Mouse (Mus musculus) inflammation-experienced regulatory T-cells (primary cell): Measurements from ENCODE around the gene Ccdc7b. TPM values are rescaled to one million over a fixed set of nuclear protein-coding genes. Genes with fewer than 3 reads are reported as not detected.

ENCODE experiments used
- polyA plus RNA-seq, 2 experiments: library from polyadenylated mRNA; unstranded; fragments of 100-300 nt; shearing (Covaris generic); gene quantifications; one replicate each; pipeline ENCODE4 v1.2.1; 2017

Gene Ccdc7b
- under 1 TPM in 1 of 2 experiments, not detected in 1; 0.61 TPM for polyA plus RNA-seq

GRCm38 (mm10) chr8:129066834-129067233 lies at the start of gene Ccdc7b:
Ccdc7b (plus strand) TSS chr8:129067134.

GRCm38 (mm10) chr8:129065417-129065816 lies 1.5 kb upstream of the Ccdc7b start, which contains the start of gene Ccdc7a:
Ccdc7a (minus strand) TSS chr8:129065517.

DNA sequence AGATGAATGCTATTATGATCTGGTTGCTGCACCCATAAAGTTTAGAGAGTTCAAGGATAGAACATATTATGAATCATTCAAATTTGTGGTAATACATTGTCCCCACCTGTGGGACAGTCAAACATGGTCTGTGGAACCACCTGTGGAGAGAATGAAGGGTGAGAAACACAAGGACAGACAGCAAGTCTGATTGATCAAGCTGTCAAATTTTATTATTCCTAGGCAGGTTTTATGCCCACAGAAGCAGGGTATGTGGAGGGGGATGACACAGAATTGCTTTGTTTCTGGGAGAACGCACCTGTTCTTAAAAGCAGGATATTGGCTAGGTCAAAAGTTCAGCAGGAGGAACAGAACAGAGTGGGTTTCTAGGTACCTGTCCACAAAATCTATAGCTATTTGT lies 64.6 kb downstream of the Ccdc7b start, which contains the start of gene Gm10999:
Gene Gm10999, minus strand, starts transcription at position 101 of the 400 bp plus-strand sequence.

Other genes starting within 250 kb of the Ccdc7b start
- gene Ccdc7a, start 1.6 kb upstream of the Ccdc7b start, polyA plus RNA-seq = under 1 TPM in 1 of 2 experiments, not detected in 1; 0.69 TPM
- not detected for gene Gm10999, start 64.5 kb downstream of the Ccdc7b start, polyA plus RNA-seq
- gene 2610044O15Rik8, start 167.3 kb downstream of the Ccdc7b start, polyA plus RNA-seq = 10 to 100 TPM; 21.5 to 24.2 TPM